ENCODE assay signal across 11 mouse cellular contexts in the genomic region with DNA sequence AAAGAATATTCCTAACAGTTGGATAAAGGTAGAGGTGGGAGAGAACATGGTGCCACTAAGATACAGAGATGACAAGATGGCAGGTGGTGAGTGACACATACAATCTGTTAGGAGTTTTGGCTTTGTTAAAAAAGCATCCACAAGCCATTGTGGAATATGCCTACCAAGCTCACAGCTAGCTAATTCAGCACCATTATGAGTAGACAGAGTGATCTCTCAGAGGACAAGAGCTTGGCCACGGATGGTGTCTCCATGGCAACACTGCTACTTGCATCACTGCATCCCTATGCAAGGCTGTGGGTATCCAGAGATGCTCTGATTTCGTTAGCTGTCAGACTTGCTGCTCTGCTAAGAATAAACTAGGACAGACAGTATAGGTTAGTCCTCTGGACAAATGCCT.
DNase-seq lines count a peak whose midpoint lies in the region; ATAC-seq lines count a peak whose summit lies in the region.
"Had no signal": no experiment of that assay in that cellular context is flagged by ENCODE, and none has a peak within 500 bp of the region (broad histone marks: within the 10 kb centered on the region; RNA-seq: fewer than 3 reads in every experiment).

No protein-coding gene starts in this region.

- no peaks in the 10 kb centered on the region for H3K36me3 ChIP-seq in forebrain, embryonic 14.5 days (ENCODE audit: control insufficient read depth, insufficient read depth, low read length)
- H3K36me3 ChIP-seq in forebrain, embryonic 10.5 days (replicated peaks): no peaks in the 10 kb centered on the region
- no peaks in the 10 kb centered on the region for H3K36me3 ChIP-seq in neural tube, embryonic 11.5 days (ENCODE audit: control insufficient read depth, insufficient read depth, low read length)
- no peaks in the 10 kb centered on the region for H3K36me3 ChIP-seq in kidney, embryonic 16.5 days (ENCODE audit: insufficient read depth, low read length)
- H3K36me3 ChIP-seq: intestine, embryonic 15.5 days had no signal

- no peaks in the 10 kb centered on the region for H3K9me3 ChIP-seq in forebrain, embryonic 14.5 days (replicated peaks; ENCODE audit: control insufficient read depth, low read length)
- H3K9me3 ChIP-seq in forebrain, embryonic 10.5 days: no peaks in the 10 kb centered on the region
- no peaks in the 10 kb centered on the region for H3K9me3 ChIP-seq in neural tube, embryonic 11.5 days (ENCODE audit: control insufficient read depth, low read length)
- no peaks in the 10 kb centered on the region for H3K9me3 ChIP-seq in kidney, embryonic 16.5 days (ENCODE audit: low read length)
- H3K9me3 ChIP-seq: intestine, embryonic 15.5 days had no signal

- no peak overlapping the region for H3K4me3 ChIP-seq in forebrain, embryonic 14.5 days (ENCODE audit: low read depth, low read length)
- no peak overlapping the region for H3K4me3 ChIP-seq in forebrain, embryonic 10.5 days
- H3K4me3 ChIP-seq in neural tube, embryonic 11.5 days (ENCODE audit: low read depth, low read length): no peak overlapping the region
- H3K4me3 ChIP-seq in kidney, embryonic 16.5 days (ENCODE audit: low read length): no peak overlapping the region
- H3K4me3 ChIP-seq: gastrocnemius, adult 2 months; intestine, embryonic 15.5 days had no signal

- DNase-seq in forebrain, embryonic 14.5 days (ENCODE audit: low spot score): peak; percentile 74
- no peak for DNase-seq in forebrain, embryonic 10.5 days (ENCODE audit: extremely low spot score, low spot score)
- DNase-seq in neural tube, embryonic 11.5 days (ENCODE audit: low spot score): peak; percentile 45
- DNase-seq in neural tube, embryonic 10.5 days (ENCODE audit: extremely low spot score, low spot score): no peak
- DNase-seq in left cerebral cortex, postnatal 4 days: peak; percentile 77
- DNase-seq in telencephalon, adult 2 months (ENCODE audit: low read depth, low spot score): peak; percentile 79
- DNase-seq in heart, postnatal 14 days: no peak
- DNase-seq: gastrocnemius, adult 2 months; lung, postnatal 10 days had no signal

- 36% methylated on average over 2 of the region's 2 CpGs for WGBS in forebrain, embryonic 14.5 days
- 71% methylated on average over 2 of the region's 2 CpGs for WGBS in forebrain, embryonic 10.5 days
- 74% methylated on average over 2 of the region's 2 CpGs for WGBS in neural tube, embryonic 11.5 days
- 83% methylated on average over 2 of the region's 2 CpGs for WGBS in kidney, embryonic 16.5 days

- no peak overlapping the region for H3K9ac ChIP-seq in forebrain, embryonic 14.5 days (ENCODE audit: low read length)
- no peak overlapping the region for H3K9ac ChIP-seq in neural tube, embryonic 11.5 days (ENCODE audit: low read length)
- no peak overlapping the region for H3K9ac ChIP-seq in kidney, embryonic 16.5 days (replicated peaks; ENCODE audit: low read length)
- H3K9ac ChIP-seq: intestine, embryonic 15.5 days had no signal

- H3K27me3 ChIP-seq in forebrain, embryonic 14.5 days (replicated peaks; ENCODE audit: control insufficient read depth, insufficient read depth, low read length): no peaks in the 10 kb centered on the region
- no peaks in the 10 kb centered on the region for H3K27me3 ChIP-seq in forebrain, embryonic 10.5 days (ENCODE audit: poor library complexity, severe bottlenecking)
- H3K27me3 ChIP-seq in neural tube, embryonic 11.5 days (ENCODE audit: control insufficient read depth, insufficient read depth, low read length): no peaks in the 10 kb centered on the region
- H3K27me3 ChIP-seq in kidney, embryonic 16.5 days (ENCODE audit: insufficient read depth, low read length): no peaks in the 10 kb centered on the region
- H3K27me3 ChIP-seq: intestine, embryonic 15.5 days had no signal

- no peak overlapping the region for H3K4me2 ChIP-seq in forebrain, embryonic 14.5 days (ENCODE audit: low read length)
- H3K4me2 ChIP-seq in neural tube, embryonic 11.5 days (ENCODE audit: low read depth): no peak overlapping the region
- H3K4me2 ChIP-seq in kidney, embryonic 16.5 days (replicated peaks; ENCODE audit: low read depth, low read length): no peak overlapping the region
- H3K4me2 ChIP-seq: intestine, embryonic 15.5 days had no signal

- no peak overlapping the region for H3K27ac ChIP-seq in forebrain, embryonic 14.5 days (ENCODE audit: low read depth, low read length)
- no peak overlapping the region for H3K27ac ChIP-seq in forebrain, embryonic 10.5 days
- no peak overlapping the region for H3K27ac ChIP-seq in neural tube, embryonic 11.5 days (ENCODE audit: low read depth, low read length)
- H3K27ac ChIP-seq in kidney, embryonic 16.5 days (ENCODE audit: low read length): no peak overlapping the region
- H3K27ac ChIP-seq: gastrocnemius, adult 2 months had no signal

- intact Hi-C loops in left cerebral cortex, postnatal 4 days (cut with DNase I): no loop called here
- intact Hi-C loops in heart, postnatal 14 days (cut with DNase I): no loop called here

- 0 out of 2 replicates have a peak, but pooled peaks cover 2% of the 10 kb centered on the region for H3K4me1 ChIP-seq in forebrain, embryonic 14.5 days (ENCODE audit: control insufficient read depth, insufficient read depth, low read length)
- peaks cover 15% of the 10 kb centered on the region for H3K4me1 ChIP-seq in forebrain, embryonic 10.5 days
- H3K4me1 ChIP-seq in neural tube, embryonic 11.5 days (ENCODE audit: control insufficient read depth, insufficient read depth, low read length): 0 out of 2 replicates have a peak, but pooled peaks cover 3% of the 10 kb centered on the region
- H3K4me1 ChIP-seq in kidney, embryonic 16.5 days (ENCODE audit: insufficient read depth, low read length): peaks cover 38% of the 10 kb centered on the region

- ATAC-seq in forebrain, embryonic 14.5 days: peak; percentile 64; the same call in 1 of the 2 replicates
- no peak; the same call in 1 of the 2 replicates for ATAC-seq in neural tube, embryonic 11.5 days (ENCODE audit: insufficient read depth, low FRiP score, low TSS enrichment)
- ATAC-seq in kidney, embryonic 16.5 days (ENCODE audit: low FRiP score, low TSS enrichment): no peak

Comparison
In these comparisons a context has a peak if more than half of its experiments do, and no peak if none do; other contexts are left out.
1. DNase-seq: peak in forebrain, embryonic 14.5 days (single experiment), neural tube, embryonic 11.5 days (single experiment), left cerebral cortex, postnatal 4 days (single experiment) and telencephalon, adult 2 months (single experiment); none in forebrain, embryonic 10.5 days (single experiment), neural tube, embryonic 10.5 days (single experiment) and heart, postnatal 14 days (0 of 2).